Mouse (Mus musculus) neural tube, embryonic 11.5 days (tissue): Measurements from ENCODE around the gene Tle3. TPM values are rescaled to one million over a fixed set of nuclear protein-coding genes. Genes with fewer than 3 reads are reported as not detected.

ENCODE experiments used
- ATAC-seq: fragments of 200-750 bp; cut with Nextera tagmentation; 2 replicates; pipeline ENCODE4 v1.8.0; 2017; ENCODE audit warnings: moderate number of reproducible peaks, mild to moderate bottlenecking, moderate TSS enrichment, moderate library complexity; ENCODE audit not compliant: insufficient read depth, low FRiP score, low TSS enrichment
- DNase-seq: peaks from one replicate; pipeline ENCODE4 v3.0.0-alpha.2; 2015; ENCODE audit warnings: low spot score
- H3K27ac ChIP-seq: fragments of 300-500 bp; sonication (generic); 2 replicates; pipeline ENCODE4 v1.5.1; 2014; ENCODE audit warnings: low read depth, mild to moderate bottlenecking, low read length
- H3K27me3 ChIP-seq: fragments of 300-500 bp; sonication (generic); 2 replicates; pipeline ENCODE4 v1.6.1; 2014; ENCODE audit warnings: mild to moderate bottlenecking, low read length, mixed read lengths; ENCODE audit not compliant: control insufficient read depth, insufficient read depth
- H3K36me3 ChIP-seq: fragments of 300-500 bp; sonication (generic); 2 replicates; pipeline ENCODE4 v1.6.1; 2014; ENCODE audit warnings: mild to moderate bottlenecking, low read length, moderate library complexity, mixed read lengths; ENCODE audit not compliant: control insufficient read depth, insufficient read depth
- H3K4me1 ChIP-seq: fragments of 300-500 bp; sonication (generic); 2 replicates; pipeline ENCODE4 v1.6.1; 2014; ENCODE audit warnings: low read length, mixed read lengths; ENCODE audit not compliant: control insufficient read depth, insufficient read depth
- H3K4me2 ChIP-seq: fragments of 300-500 bp; sonication (generic); 2 replicates; pipeline ENCODE4 v1.6.1; 2014; ENCODE audit warnings: low read depth, mild to moderate bottlenecking, moderate library complexity
- H3K4me3 ChIP-seq: fragments of 300-500 bp; sonication (generic); 2 replicates; pipeline ENCODE4 v1.5.1; 2014; ENCODE audit warnings: low read depth, low read length
- H3K9ac ChIP-seq: fragments of 300-500 bp; sonication (generic); 2 replicates; pipeline ENCODE4 v1.6.1; 2014; ENCODE audit warnings: mild to moderate bottlenecking, low read length
- H3K9me3 ChIP-seq: fragments of 300-500 bp; sonication (generic); 2 replicates; pipeline ENCODE4 v1.6.1; 2016; ENCODE audit warnings: low read length; ENCODE audit not compliant: control insufficient read depth
- WGBS: fragments of 180-500 bp; shearing (Covaris S2); extraction: QIAGEN DNeasy Blood & Tissue Kit; methylation state at CpG from one replicate; pipeline ENCODE4 v1.1.7; 2014; 5-methylcytosine and 5-hydroxymethylcytosine counted together
- polyA plus RNA-seq: library from polyadenylated mRNA; unstranded; fragments of >200 nt; fragmentation: Nextera tagmentation; extraction: Ambion mirVana; gene quantifications from 2 replicates; pipeline ENCODE4 v1.2.1, GENCODE M21; 2014

The Tle3 gene
- polyA plus RNA-seq, 1 experiment from 2014 or later = 42.4 TPM

DNA sequence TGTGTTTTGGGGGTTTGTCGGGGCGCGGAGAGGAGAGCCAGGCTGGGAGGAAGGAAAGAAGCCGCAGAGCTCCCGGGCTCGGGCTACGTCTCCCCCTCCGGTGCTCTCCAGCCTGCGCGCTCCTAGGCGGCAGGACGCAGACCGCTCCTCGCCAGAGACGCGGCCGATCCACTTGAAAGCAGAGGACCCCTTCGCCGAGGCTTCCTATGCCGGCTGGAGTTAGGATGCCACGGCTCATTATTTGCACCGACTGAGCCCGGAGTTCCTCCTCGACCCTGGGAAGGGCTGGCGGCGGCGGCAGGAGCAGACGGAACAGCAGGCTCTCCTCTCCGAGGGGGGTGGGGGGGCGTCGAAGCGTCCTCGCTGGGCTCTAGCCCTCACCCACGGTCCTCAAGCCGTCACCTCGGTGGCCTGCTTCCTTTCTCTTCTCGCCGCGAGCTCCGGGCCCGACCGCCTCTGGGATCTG lies 377 bp downstream of the Tle3 start:
- H3K36me3 ChIP-seq = peaks cover 5% of the 10 kb centered on the region; the same call in 1 of the 2 replicates
- no peaks in the 10 kb centered on the region for H3K27me3 ChIP-seq
- under 1% methylated on average over 39 of the region's 42 CpGs for WGBS
- peak overlapping the region; percentile 81 for H3K4me2 ChIP-seq
- H3K9ac ChIP-seq = peak overlapping the region; percentile 100
- 0 out of 2 replicates have a peak, but pooled peaks have one; percentile 0 for ATAC-seq
- H3K27ac ChIP-seq = peak overlapping the region; percentile 94
- peaks cover 51% of the 10 kb centered on the region for H3K4me1 ChIP-seq
- peak overlapping the region; percentile 92 for H3K4me3 ChIP-seq
- no peak for DNase-seq
- no peaks in the 10 kb centered on the region for H3K9me3 ChIP-seq

- Histone ChIP-seq H3K9me3 (no peaks in the 10 kb centered on the region), H3K27me3 (no peaks in the 10 kb centered on the region), H3K27ac (peak overlapping the region; percentile 94), H3K9ac (peak overlapping the region; percentile 100), H3K4me3 (peak overlapping the region; percentile 92), H3K36me3 (peaks cover 5% of the 10 kb centered on the region; the same call in 1 of the 2 replicates), H3K4me2 (peak overlapping the region; percentile 81), H3K4me1 (peaks cover 52% of the 10 kb centered on the region)
- under 1% methylated on average over 65 of the region's 66 CpGs for WGBS
- ATAC-seq = no peak
- peak; percentile 73 for DNase-seq
Observed at GRCm38 (mm10) chr9:61372976-61373633, 939 bp downstream of the Tle3 start.

- WGBS = under 1% methylated on average over 23 of the region's 23 CpGs
- peak overlapping the region; percentile 92 for H3K4me3 ChIP-seq
- no peaks in the 10 kb centered on the region for H3K27me3 ChIP-seq
- H3K4me1 ChIP-seq = peaks cover 55% of the 10 kb centered on the region
- peak overlapping the region; percentile 100 for H3K9ac ChIP-seq
- no peak for ATAC-seq
- H3K4me2 ChIP-seq = peak overlapping the region; percentile 81
- peak overlapping the region; percentile 94 for H3K27ac ChIP-seq
- peaks cover 5% of the 10 kb centered on the region; the same call in 1 of the 2 replicates for H3K36me3 ChIP-seq
- no peaks in the 10 kb centered on the region for H3K9me3 ChIP-seq
- peak; percentile 72 for DNase-seq
Observed at GRCm38 (mm10) chr9:61373634-61373941, 1.4 kb downstream of the Tle3 start.

- ATAC-seq (no peak), DNase-seq (peak; percentile 85)
- Histone ChIP-seq H3K27ac (peak overlapping the region; percentile 94), H3K9me3 (no peaks in the 10 kb centered on the region), H3K27me3 (no peaks in the 10 kb centered on the region), H3K36me3 (peaks cover 5% of the 10 kb centered on the region; the same call in 1 of the 2 replicates), H3K4me2 (peak overlapping the region; percentile 81), H3K9ac (peak overlapping the region; percentile 100), H3K4me1 (peaks cover 55% of the 10 kb centered on the region), H3K4me3 (peak overlapping the region; percentile 92)
- WGBS = under 1% methylated on average over 44 of the region's 51 CpGs
Observed at GRCm38 (mm10) chr9:61373942-61374900, 2.1 kb downstream of the Tle3 start.

GRCm38 (mm10) chr9:61375002-61375401 lies 2.8 kb downstream of the Tle3 start:
- peak overlapping the region; percentile 9; the same call in 1 of the 2 replicates for H3K9ac ChIP-seq
- H3K4me1 ChIP-seq = peaks cover 55% of the 10 kb centered on the region
- no peak for DNase-seq
- peak overlapping the region; percentile 92 for H3K4me3 ChIP-seq
- peaks cover 5% of the 10 kb centered on the region; the same call in 1 of the 2 replicates for H3K36me3 ChIP-seq
- H3K27me3 ChIP-seq = no peaks in the 10 kb centered on the region
- 10% methylated on average over 5 of the region's 5 CpGs for WGBS
- no peak overlapping the region for H3K27ac ChIP-seq
- H3K9me3 ChIP-seq = no peaks in the 10 kb centered on the region
- peak overlapping the region; percentile 81 for H3K4me2 ChIP-seq
- ATAC-seq = no peak

DNA sequence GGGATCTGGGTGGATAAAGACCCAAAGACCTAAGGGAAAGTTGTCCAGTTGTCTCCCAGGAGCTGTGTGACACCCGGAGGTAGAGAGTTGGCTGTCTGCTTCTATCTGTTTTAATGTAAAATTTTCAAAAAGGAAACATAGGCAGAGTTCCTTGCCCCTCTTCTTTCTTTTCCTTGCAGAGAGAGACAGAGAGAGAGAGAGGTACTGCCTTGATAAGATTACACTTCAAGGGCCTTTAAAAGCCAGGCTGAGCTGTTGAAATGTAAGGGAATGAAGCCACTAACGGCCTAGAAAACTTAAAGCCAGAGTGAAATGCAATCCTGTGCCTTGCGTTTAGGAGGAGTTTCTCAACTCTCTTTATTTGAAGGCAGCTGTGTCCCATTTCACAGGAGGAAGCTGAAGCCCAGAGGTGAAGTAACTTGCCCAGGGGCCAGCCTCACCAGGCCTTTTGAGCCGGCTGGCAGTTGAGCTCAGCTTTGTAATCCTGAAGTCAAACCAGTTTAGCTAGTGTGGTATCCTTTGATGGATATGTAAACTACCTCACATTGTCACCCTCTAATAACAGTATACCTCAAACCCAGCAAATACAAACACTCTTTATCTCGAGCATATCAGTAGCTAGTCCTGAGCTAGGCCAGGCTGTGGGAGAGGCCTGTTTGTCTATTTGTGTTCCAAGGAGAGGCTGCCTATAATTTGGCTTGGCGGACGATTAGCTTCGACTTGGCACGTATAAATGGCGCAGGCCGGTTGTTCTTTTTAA lies 3.8 kb downstream of the Tle3 start:
- peaks cover 65% of the 10 kb centered on the region for H3K4me1 ChIP-seq
- ATAC-seq = no peak

DNA sequence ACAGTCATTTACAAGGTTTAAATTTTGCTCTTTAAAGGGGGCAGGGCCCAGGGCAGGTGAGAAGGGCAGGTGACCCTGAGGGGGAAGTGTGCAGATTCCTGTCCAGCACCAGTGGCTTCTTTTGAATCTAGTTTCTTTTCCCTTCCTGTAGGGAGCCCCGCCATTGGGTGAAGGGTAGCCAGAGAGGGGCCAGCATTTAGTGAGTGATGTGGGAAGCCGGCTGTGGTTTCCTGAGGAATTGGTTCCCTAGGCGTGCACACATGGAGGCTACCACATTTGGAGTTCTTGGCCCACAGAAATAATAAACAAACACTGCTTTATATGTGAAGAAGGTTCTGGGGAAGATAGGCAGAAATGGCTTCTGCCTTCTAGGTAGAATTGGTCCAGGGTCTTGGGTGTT lies 4.5 kb downstream of the Tle3 start:
- peak overlapping the region; percentile 36; the same call in 1 of the 2 replicates for H3K9ac ChIP-seq
- peaks cover 65% of the 10 kb centered on the region for H3K4me1 ChIP-seq
- ATAC-seq = no peak
- no peaks in the 10 kb centered on the region for H3K9me3 ChIP-seq
- H3K27me3 ChIP-seq = no peaks in the 10 kb centered on the region
- H3K4me2 ChIP-seq = peak overlapping the region; percentile 81
- peaks cover 7% of the 10 kb centered on the region; the same call in 1 of the 2 replicates for H3K36me3 ChIP-seq
- peak overlapping the region; percentile 92 for H3K4me3 ChIP-seq
- WGBS = 51% methylated on average over 3 of the region's 3 CpGs
- DNase-seq = no peak
- 0 out of 2 replicates have a peak overlapping the region, but pooled peaks have one; percentile 23 for H3K27ac ChIP-seq

More for the DNA sequence above, 3.8 kb downstream of the Tle3 start:
- Histone ChIP-seq H3K4me2 (peak overlapping the region; percentile 81), H3K36me3 (peaks cover 5% of the 10 kb centered on the region; the same call in 1 of the 2 replicates), H3K27me3 (no peaks in the 10 kb centered on the region), H3K9me3 (no peaks in the 10 kb centered on the region), H3K4me3 (peak overlapping the region; percentile 92), H3K27ac (no peak overlapping the region), H3K9ac (peak overlapping the region; percentile 36)
- WGBS = 47% methylated on average over 11 of the region's 11 CpGs
- DNase-seq = no peak
